Comparison of ENCODE assay signal across 25 mouse cellular contexts in the genomic region with DNA sequence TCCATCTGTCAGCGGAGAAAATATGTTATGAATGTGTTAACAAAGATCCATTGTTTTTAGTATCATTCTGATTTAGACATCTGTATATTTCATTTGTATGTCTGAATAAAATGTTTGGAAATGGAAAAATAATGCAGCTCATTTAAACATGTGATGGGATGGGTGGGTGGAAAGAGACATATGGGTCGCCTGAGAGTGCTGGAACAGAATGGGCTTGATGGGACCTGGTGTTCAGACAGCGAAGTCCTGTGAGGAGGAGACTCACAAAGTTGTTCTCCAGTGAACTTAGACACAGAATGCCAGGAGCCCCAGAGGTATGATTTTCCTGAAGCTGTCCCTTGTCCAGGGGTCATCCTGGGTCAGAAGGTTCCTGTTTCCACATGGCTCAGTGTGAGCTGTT.
DNase-seq lines count a peak whose midpoint lies in the region; ATAC-seq and TF ChIP-seq lines count a peak whose summit lies in the region.
"Had no signal": no experiment of that assay in that cellular context is flagged by ENCODE, and none has a peak within 500 bp of the region (broad histone marks: within the 10 kb centered on the region; RNA-seq: fewer than 3 reads in every experiment).

No protein-coding gene starts in this region.

- H3K27me3 ChIP-seq in kidney, adult 2 months (replicated peaks; ENCODE audit: control insufficient read depth, insufficient read depth, low read length) = no peaks in the 10 kb centered on the region
- no peaks in the 10 kb centered on the region for H3K27me3 ChIP-seq in lung, postnatal 0 days (replicated peaks; ENCODE audit: insufficient read depth, low read length)
- H3K27me3 ChIP-seq: CH12.LX; embryonic facial prominence, embryonic 13.5 days; forebrain, embryonic 12.5 days; heart, embryonic 12.5 days; liver, embryonic 12.5 days; midbrain, embryonic 13.5 days; Patski had no signal

- WGBS in kidney, adult 2 months = 90% methylated on average over 3 of the region's 3 CpGs
- 87% methylated on average over 3 of the region's 3 CpGs for WGBS in lung, postnatal 0 days
- WGBS in lung, adult 2 months = 90% methylated on average over 3 of the region's 3 CpGs

- DNase-seq in kidney, adult 2 months = peak; percentile 18
- no peak for DNase-seq in kidney, adult 8-10 months
- no peak for DNase-seq in lung, postnatal 0 days (ENCODE audit: low spot score)
- DNase-seq in lung, adult 2 months = no peak
- DNase-seq in layer of hippocampus, adult 8-10 months (ENCODE audit: low spot score in 2 of 2) = peak; percentile 23 to 49
- no peak for DNase-seq in cerebellum, postnatal 4 days (ENCODE audit: low spot score in 2 of 2)
- DNase-seq in natural killer cell, adult 2 months (ENCODE audit: low spot score in 2 of 2) = no peak
- DNase-seq: cerebellum, adult 18-20 months; cerebellum, postnatal 14 days; embryo, embryonic 11 days; heart, postnatal 10 days; lung, embryonic 14.5 days; right cerebral cortex, postnatal 25 days had no signal

- H3K27ac ChIP-seq in kidney, adult 2 months (ENCODE audit: insufficient read depth, low read depth, low read length) = no peak overlapping the region
- no peak overlapping the region for H3K27ac ChIP-seq in lung, postnatal 0 days (ENCODE audit: low read length)
- H3K27ac ChIP-seq: embryonic facial prominence, embryonic 13.5 days; forebrain, embryonic 12.5 days; hindbrain, embryonic 10.5 days; hindbrain, postnatal 0 days; liver, embryonic 12.5 days; midbrain, embryonic 13.5 days had no signal

- no peak for TF ChIP-seq EP300 in lung, postnatal 0 days (IDR thresholded peaks at IDR 0.05)

- H3K4me2 ChIP-seq in lung, postnatal 0 days (replicated peaks; ENCODE audit: low read depth, low read length) = no peak overlapping the region
- H3K4me2 ChIP-seq: embryonic facial prominence, embryonic 13.5 days; forebrain, embryonic 12.5 days; heart, embryonic 12.5 days; liver, embryonic 12.5 days; lung, embryonic 14.5 days; midbrain, embryonic 13.5 days had no signal

- no peak for TF ChIP-seq POLR2A in kidney, adult 2 months (IDR thresholded peaks at IDR 0.05; ENCODE audit: low read depth, low read length)
- no peak for TF ChIP-seq POLR2A in lung, adult 2 months (IDR thresholded peaks at IDR 0.05; ENCODE audit: borderline replicate concordance, extremely low read depth, low read depth, low read length)

- no peaks in the 10 kb centered on the region for H3K9me3 ChIP-seq in lung, postnatal 0 days (ENCODE audit: low read length)
- H3K9me3 ChIP-seq: embryonic facial prominence, embryonic 13.5 days; forebrain, embryonic 12.5 days; G1E; heart, embryonic 12.5 days; hindbrain, embryonic 10.5 days; liver, embryonic 12.5 days; midbrain, embryonic 13.5 days had no signal

- ATAC-seq in lung, postnatal 0 days = peak; percentile 19; the same call in 1 of the 2 replicates
- ATAC-seq: hindbrain, postnatal 0 days; intestine, embryonic 16.5 days; liver, embryonic 12.5 days; midbrain, embryonic 13.5 days; Patski had no signal

- no peak overlapping the region for H3K9ac ChIP-seq in lung, postnatal 0 days (replicated peaks; ENCODE audit: low read depth)
- H3K9ac ChIP-seq: embryonic facial prominence, embryonic 13.5 days; forebrain, embryonic 12.5 days; heart, embryonic 12.5 days; liver, embryonic 12.5 days; lung, embryonic 14.5 days; midbrain, embryonic 13.5 days had no signal

- peaks cover 3% of the 10 kb centered on the region; the same call in 1 of the 2 replicates for H3K4me1 ChIP-seq in kidney, adult 2 months (ENCODE audit: control insufficient read depth, insufficient read depth, low read length)
- H3K4me1 ChIP-seq in lung, postnatal 0 days (ENCODE audit: insufficient read depth, low read depth, low read length) = peaks cover 4% of the 10 kb centered on the region; the same call in 1 of the 2 replicates
- peaks cover 4% of the 10 kb centered on the region; the same call in 1 of the 2 replicates for H3K4me1 ChIP-seq in lung, adult 2 months (ENCODE audit: control insufficient read depth, insufficient read depth, low read length)
- H3K4me1 ChIP-seq: embryonic facial prominence, embryonic 13.5 days; forebrain, embryonic 12.5 days; hindbrain, embryonic 10.5 days; midbrain, embryonic 13.5 days had no signal

- no peak overlapping the region for H3K4me3 ChIP-seq in kidney, adult 2 months (ENCODE audit: insufficient read depth, low read depth, low read length)
- H3K4me3 ChIP-seq in lung, postnatal 0 days (ENCODE audit: low read depth, low read length) = no peak overlapping the region
- no peak overlapping the region for H3K4me3 ChIP-seq in lung, adult 2 months (replicated peaks; ENCODE audit: extremely low read depth, low read depth, low read length)
- H3K4me3 ChIP-seq: embryonic facial prominence, embryonic 13.5 days; erythroblast, embryonic 14.5 days; forebrain, embryonic 12.5 days; heart, embryonic 12.5 days; hindbrain, embryonic 10.5 days; liver, embryonic 12.5 days; midbrain, embryonic 13.5 days had no signal

- TF ChIP-seq CTCF in kidney, adult 2 months (conservative IDR thresholded peaks at IDR 0.05; ENCODE audit: insufficient read depth, insufficient read length, low read depth, low read length) = no peak
- no peak for TF ChIP-seq CTCF in lung, postnatal 0 days (IDR thresholded peaks at IDR 0.05)
- no peak for TF ChIP-seq CTCF in lung, adult 2 months (IDR thresholded peaks at IDR 0.05; ENCODE audit: insufficient read depth, low read length)

- no peaks in the 10 kb centered on the region for H3K36me3 ChIP-seq in kidney, adult 2 months (ENCODE audit: control insufficient read depth, insufficient read depth, low read length)
- no peaks in the 10 kb centered on the region for H3K36me3 ChIP-seq in lung, postnatal 0 days (ENCODE audit: insufficient read depth, low read length)
- H3K36me3 ChIP-seq: embryonic facial prominence, embryonic 13.5 days; forebrain, embryonic 12.5 days; G1E; heart, embryonic 12.5 days; hindbrain, embryonic 10.5 days; liver, embryonic 12.5 days; midbrain, embryonic 13.5 days had no signal

Comparison
In these comparisons a context has a peak if more than half of its experiments do, and no peak if none do; other contexts are left out.
1. DNase-seq: peak in kidney, adult 2 months (single experiment) and layer of hippocampus, adult 8-10 months (2 of 2); none in kidney, adult 8-10 months (0 of 2), lung, postnatal 0 days (single experiment), lung, adult 2 months (single experiment), cerebellum, postnatal 4 days (0 of 2) and natural killer cell, adult 2 months (0 of 2).